Mouse (Mus musculus): ENCODE measurements around the gene Fabp7.

Fabp7 gene

DNA sequence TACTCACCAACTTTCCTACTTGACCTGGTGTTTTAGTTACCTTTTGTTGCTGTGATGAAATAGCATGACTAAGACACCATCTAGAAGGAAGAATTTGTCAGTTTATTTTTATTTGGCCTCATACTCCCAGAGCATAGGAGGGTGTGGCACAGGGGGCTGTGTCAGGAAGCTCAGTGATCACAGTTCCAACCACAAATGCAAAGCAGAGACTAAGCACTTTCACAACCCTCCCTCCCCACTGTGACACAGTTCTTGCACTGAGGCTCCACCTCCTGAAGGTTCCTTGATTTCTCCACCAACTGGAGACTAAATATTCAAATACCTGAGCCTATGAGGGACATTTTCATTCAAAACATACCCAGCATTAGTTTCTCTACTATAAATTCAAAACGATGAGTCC, 14.8 kb downstream of the Fabp7 start:
- no peak for DNase-seq (ENCODE audit: low read depth, low spot score)

DNA sequence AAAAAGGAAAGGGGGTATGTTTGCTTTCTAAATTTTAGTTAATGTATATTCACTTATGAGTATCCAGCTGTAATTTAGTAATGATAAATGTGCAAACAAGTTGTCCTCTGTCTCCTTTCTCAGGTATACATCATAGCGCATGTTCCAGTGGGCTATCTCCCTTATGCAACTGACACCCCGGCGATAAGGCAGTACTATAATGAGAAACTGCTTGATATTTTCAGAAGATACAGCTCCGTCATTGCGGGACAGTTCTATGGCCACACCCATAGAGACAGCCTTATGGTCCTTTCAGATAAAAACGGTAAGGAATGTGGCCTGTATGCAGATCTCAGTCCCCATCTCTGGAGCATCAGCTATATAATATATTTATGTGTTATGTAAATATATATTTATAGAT, 23.1 kb downstream of the Fabp7 start:
- no peak for DNase-seq (ENCODE audit: low read depth, low spot score)

DNA sequence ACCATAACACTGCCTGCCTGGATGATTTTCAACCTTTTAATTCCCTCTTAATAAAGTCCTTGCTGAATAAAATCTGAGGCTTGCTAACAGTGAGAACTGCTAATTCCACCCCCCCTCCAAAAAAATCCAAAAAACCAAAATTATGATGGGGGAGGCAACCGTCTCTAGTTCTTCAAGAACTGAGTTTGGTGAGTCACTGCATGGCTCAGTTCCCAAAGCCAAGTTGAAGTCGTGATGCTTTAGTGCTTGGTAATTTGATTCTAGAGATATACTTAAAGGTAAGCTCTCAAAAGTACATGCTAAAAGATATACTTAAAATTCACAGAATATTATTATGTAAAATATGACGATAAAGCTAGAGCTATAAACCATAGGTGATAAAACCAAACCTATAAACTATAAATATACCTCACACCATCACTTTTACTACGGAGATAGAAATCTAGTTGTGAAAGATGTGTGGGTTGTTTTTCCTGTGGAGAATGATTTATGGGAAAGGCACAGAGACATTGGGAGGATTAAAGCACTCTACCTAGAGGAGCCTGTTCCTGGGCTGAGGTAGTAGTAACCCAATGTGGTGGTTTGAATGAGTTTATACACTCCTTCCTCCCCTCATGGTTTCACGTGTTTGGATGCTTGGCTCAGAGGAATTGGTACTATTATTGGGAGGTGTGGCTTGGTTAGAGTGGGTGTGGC, 27.6 kb downstream of the Fabp7 start:
- no peak for DNase-seq (ENCODE audit: low read depth, low spot score)

DNA sequence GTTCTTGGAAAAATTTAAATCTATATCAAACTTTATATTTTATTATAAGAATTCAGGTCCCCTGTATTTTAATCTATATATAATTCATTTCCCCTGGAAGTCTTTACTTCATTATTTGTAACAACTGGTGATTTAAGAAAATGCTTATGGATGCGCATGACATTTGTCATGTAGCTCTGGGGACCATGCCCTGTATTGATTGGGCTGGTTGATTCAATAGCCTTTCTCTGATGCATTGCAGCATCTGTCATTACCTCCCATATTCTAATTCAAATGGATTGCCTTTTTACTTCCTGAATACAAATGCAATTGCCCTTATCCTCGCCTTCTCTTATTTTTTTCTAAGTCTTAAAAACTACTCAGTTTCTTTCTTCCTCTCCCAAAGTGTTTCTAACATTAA, 29.6 kb downstream of the Fabp7 start:
- DNase-seq (ENCODE audit: low read depth, low spot score) = no peak

DNA sequence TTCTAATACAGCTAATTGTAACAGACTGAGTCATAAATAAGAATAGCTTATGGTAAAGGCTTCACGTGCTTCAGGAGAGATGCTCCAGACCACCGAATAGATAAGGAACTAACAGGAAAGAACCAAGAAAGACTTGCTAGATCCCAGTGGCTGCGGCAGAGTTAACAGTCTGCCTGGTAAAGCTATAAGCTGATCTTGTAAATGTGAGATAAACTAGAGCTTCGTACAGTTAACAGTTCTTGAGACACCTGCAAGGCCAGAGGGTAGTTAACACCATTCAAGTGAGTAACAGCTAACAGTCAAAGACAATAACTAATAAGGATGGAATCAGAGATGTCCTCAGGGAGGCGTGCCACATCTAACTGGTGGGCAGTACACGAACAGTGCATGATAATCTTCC, 31.2 kb downstream of the Fabp7 start:
- DNase-seq (ENCODE audit: low read depth, low spot score) = no peak

DNA sequence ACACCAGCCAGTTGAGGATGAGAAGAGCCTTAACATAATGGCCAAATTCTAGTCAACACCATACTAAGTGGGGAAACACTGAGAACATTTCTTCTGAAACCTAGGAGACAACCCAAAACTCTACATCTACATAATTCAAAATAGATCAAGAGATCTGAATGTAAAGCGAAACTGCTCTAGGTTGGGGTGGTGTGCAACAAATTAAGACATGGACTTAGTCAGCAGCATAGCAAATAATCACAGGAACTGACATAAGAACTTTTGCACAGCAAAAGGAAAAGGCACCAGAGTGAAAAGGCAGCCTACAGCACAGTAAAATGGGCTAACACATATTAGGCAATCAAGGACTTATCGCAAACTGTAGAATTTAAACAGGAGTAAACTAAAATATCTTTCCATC, 34.5 kb downstream of the Fabp7 start:
- no peak for DNase-seq (ENCODE audit: low read depth, low spot score)

DNA sequence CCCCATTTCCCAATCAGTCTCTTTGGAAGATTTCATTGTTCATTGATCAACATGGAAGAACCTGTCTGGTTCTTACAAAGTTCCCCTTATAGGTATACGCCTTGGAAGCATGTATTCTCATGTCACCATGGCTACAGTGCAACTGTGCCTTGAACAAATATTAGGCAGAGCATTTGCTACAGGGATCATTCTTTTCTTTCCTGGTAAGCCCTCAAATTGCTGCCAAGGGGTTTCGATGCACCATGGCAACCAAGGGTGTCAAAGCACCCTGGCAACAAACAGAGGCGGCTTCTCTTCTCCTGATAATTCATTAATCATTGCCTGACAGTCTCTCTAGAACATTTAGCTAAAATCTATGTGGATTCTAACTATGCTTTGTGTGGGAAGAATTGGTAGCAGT, 37.8 kb downstream of the Fabp7 start:
- no peak for DNase-seq (ENCODE audit: low read depth, low spot score)

DNA sequence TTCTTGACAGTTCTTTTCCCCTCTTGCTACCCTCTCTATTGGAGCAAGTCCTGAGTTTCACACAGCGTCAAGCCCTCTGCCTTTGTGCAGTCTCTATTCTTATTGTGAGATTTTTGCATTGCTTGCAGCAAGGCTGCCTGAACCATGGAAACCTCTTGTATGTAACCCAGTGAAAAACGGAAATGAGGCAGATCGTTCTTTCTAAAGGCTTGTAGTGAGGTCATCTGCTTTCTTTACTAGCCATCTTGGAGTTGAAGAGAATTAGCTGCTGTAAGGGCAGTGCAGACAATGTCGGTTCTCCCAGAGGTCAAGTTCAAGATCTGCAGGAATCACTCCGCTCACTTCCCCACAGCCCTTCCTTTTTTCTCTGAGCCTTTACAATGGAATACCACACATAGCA, 44.0 kb downstream of the Fabp7 start:
- no peak for DNase-seq (ENCODE audit: low read depth, low spot score)

DNA sequence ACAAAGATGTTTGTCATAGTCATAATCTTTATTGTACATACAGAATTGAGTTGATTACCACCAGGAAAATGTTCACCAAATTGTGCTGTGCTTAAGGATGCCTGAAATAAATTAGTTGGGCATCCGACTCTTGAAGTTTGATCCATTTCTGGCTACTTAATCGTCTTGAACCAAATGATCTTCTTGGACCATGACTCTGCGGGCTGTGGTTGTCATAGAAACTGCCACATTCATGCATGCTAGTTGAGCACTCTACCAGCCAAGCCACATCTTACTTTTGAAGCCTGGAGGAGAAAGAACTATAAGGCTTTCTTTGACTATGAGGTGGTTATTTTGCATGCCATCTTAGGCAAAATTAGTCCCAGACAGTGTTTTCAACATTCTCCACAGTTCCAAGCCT, 44.9 kb downstream of the Fabp7 start:
- DNase-seq (ENCODE audit: low read depth, low spot score) = no peak

DNA sequence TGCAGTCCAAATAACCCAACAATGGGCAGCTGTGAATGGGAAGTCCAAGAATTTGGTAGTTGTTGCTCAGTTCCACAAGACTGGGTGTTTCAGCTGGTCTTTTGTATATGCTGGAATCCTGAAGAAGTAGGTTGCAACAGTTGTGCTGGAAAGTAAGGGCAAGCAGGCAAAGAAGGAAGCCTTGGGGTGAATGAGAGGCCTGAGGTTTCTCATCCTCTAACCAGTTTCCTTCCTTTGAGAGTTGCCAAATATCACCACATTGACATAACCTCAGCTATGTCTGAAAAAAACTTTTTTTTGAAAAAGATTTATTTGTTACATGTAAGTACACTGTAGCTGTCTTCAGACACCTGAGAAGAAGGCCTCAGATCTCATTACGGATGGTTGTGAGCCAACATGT, 50.4 kb downstream of the Fabp7 start:
- DNase-seq (ENCODE audit: low read depth, low spot score) = no peak

DNA sequence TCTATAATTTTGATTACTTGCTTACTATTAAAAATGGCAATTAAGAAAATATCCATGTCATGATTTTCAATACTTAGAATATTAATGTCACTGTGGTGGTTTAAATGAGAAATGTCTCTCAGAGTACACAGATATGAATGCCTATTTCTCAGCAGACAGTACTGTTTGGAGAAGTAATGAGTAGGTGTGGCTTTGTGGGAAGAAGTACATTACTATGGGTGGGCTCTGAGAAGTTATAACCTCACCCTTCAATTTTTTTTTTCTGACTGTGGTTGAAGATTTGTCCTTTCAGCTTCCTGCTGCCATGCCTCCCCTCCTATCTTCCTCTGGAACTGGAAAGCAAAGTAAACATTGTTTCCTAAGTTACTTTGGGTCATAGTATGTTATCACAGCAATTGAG, 51.3 kb downstream of the Fabp7 start:
- DNase-seq (ENCODE audit: low read depth, low spot score) = no peak

Measured in 3T3-L1 (cell line).